Mouse (Mus musculus): ENCODE measurements around the gene Fcrla. TPM values are rescaled to one million over a fixed set of nuclear protein-coding genes. Genes with fewer than 3 reads are reported as not detected.
"Not testable (repeated sequence)": the region's sequence is repeated elsewhere in the genome, so short reads cannot be mapped to it uniquely, and the experiment has no call there.

Gene Fcrla
- total RNA-seq (2021) (under 1 TPM; 0.39 to 0.89 TPM), polyA plus RNA-seq (2012; rRNA removed) (1.9 and 2.2 TPM in 2 replicates)
- long read RNA-seq: 0 reads

DNA sequence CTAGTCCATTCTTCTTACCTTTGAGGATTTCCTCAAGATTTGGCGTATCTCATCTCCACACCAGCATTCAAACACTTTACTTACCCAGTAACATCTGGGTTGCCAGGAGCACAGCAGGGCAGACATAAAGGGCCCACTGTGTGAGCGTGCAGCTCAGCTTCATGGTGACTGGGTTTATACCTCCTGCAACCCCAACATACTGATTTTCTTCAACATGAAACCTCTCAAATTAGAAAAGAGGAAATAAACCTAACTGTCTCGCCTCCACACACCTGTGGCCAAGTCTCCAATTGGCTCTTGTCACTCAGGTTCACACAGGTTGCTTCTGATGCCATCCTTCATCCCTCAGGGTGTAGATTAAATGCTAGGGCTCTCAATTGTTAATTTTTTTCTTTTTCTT is at the start of gene Fcrla:
Gene Fcrla (minus strand): TSS at position 206 of the 400 bp plus-strand sequence.
- TF ChIP-seq POLR2A (IDR thresholded peaks at IDR 0.05; ENCODE audit: insufficient read depth, low read depth, low read length) (no peak), EP300 (IDR thresholded peaks at IDR 0.05; ENCODE audit: insufficient read depth, low read depth, low read length) (no peak), CTCF (IDR thresholded peaks at IDR 0.05) (no peak)
- H3K36me3 ChIP-seq (ENCODE audit: control insufficient read depth, insufficient read depth, low read length): no peaks in the 10 kb centered on the region
- H3K79me2 ChIP-seq (replicated peaks; ENCODE audit: control insufficient read depth, insufficient read depth, low read length): no peaks in the 10 kb centered on the region
- 88% methylated on average over 3 of the region's 3 CpGs for WGBS
- H3K27ac ChIP-seq: no peak within 1 kb of the TSS
- DNase-seq: no peak
- H3K4me3 ChIP-seq: no peak within 1 kb of the TSS
- no peaks in the 10 kb centered on the region for H3K4me1 ChIP-seq (ENCODE audit: control insufficient read depth, insufficient read depth, low read length)
- no peak within 1 kb of the TSS for H3K9ac ChIP-seq (ENCODE audit: low read depth, low read length)
- intact Hi-C loops (cut with DNase I): no loop called here
- H3K27me3 ChIP-seq (ENCODE audit: control insufficient read depth, insufficient read depth, low read length): no peaks in the 10 kb centered on the region

DNA sequence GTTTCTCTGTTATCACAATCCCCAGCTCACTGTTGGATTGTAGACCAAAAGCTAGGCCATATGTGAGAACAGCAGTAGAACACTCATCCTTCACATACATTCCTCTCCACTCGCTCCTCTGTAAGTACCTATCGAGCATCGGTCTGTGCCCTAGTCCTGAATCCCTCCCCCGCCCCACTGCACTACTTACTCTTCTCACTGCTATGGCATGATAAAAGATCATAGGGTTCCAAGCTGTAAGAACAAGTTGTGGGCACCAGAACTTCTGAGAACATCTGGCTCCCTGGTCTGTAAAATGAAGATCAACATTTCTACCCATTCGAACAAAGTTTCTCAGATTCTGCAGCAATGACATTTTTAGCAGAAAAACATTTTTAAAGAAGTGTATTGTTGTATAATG is 49.1 kb upstream of the Fcrla start, which contains the start of gene Fcgr2b:
Gene Fcgr2b (minus strand): TSS at position 101 of the 400 bp plus-strand sequence.
- Histone ChIP-seq H3K36me3 (ENCODE audit: control insufficient read depth, insufficient read depth, low read length) (no peaks in the 10 kb centered on the region), H3K27ac (0 out of 2 replicates have a peak within 1 kb of the TSS, but pooled peaks have one; percentile 12), H3K27me3 (ENCODE audit: control insufficient read depth, insufficient read depth, low read length) (no peaks in the 10 kb centered on the region; the same call in 1 of the 2 replicates), H3K4me3 (no peak within 1 kb of the TSS), H3K4me1 (ENCODE audit: control insufficient read depth, insufficient read depth, low read length) (no peaks in the 10 kb centered on the region), H3K79me2 (replicated peaks; ENCODE audit: control insufficient read depth, insufficient read depth, low read length) (no peaks in the 10 kb centered on the region), H3K9ac (ENCODE audit: low read depth, low read length) (peak within 1 kb of the TSS; percentile 49; the same call in 1 of the 2 replicates)
- no peak for TF ChIP-seq EP300 (IDR thresholded peaks at IDR 0.05; ENCODE audit: insufficient read depth, low read depth, low read length)
- no peak for TF ChIP-seq POLR2A (IDR thresholded peaks at IDR 0.05; ENCODE audit: insufficient read depth, low read depth, low read length)
- no peak for TF ChIP-seq CTCF (IDR thresholded peaks at IDR 0.05)
- intact Hi-C loops (cut with DNase I): no loop called here
- no peak for DNase-seq
- WGBS: 82% methylated on average over 5 of the region's 5 CpGs

- Histone ChIP-seq H3K4me3 (no peak overlapping the region), H3K27ac (0 out of 2 replicates have a peak overlapping the region, but pooled peaks have one; percentile 12), H3K9ac (ENCODE audit: low read depth, low read length) (peak overlapping the region; percentile 49; the same call in 1 of the 2 replicates), H3K79me2 (replicated peaks; ENCODE audit: control insufficient read depth, insufficient read depth, low read length) (no peaks in the 10 kb centered on the region), H3K36me3 (ENCODE audit: control insufficient read depth, insufficient read depth, low read length) (no peaks in the 10 kb centered on the region), H3K27me3 (ENCODE audit: control insufficient read depth, insufficient read depth, low read length) (no peaks in the 10 kb centered on the region; the same call in 1 of the 2 replicates), H3K4me1 (ENCODE audit: control insufficient read depth, insufficient read depth, low read length) (no peaks in the 10 kb centered on the region)
- peak; percentile 28 to 42 for DNase-seq
- 56% methylated on average over 7 of the region's 7 CpGs for WGBS
- intact Hi-C loops (cut with DNase I): no loop called here
- TF ChIP-seq CTCF (IDR thresholded peaks at IDR 0.05) (no peak), POLR2A (IDR thresholded peaks at IDR 0.05; ENCODE audit: insufficient read depth, low read depth, low read length) (peak; percentile 56; the same call in 1 of the 2 replicates)
Measured at GRCm38 (mm10) chr1:170975751-170976161, 48.4 kb upstream of the Fcrla start.

DNA sequence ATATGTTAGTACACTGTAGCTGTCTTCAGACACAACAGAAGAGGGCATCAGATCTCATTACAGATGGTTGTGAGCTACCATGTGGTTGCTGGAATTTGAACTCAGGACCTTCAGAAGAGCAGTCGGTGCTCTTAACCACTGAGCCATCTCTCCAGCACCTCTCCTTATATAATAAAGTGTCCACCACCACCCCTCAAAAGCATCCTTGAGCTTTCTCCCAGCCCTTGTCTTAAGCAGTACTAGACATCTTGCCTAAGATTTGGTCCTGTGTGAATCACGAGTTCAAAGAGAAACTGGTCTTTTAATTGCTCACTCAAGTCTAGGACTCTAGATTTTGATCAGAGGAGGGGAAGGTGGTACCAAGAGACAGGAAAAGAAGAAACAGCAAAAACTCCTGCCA is 48.0 kb upstream of the Fcrla start:
- H3K9ac ChIP-seq (ENCODE audit: low read depth, low read length); H3K36me3 ChIP-seq (ENCODE audit: control insufficient read depth, insufficient read depth, low read length); H3K4me3 ChIP-seq; DNase-seq; H3K27me3 ChIP-seq (ENCODE audit: control insufficient read depth, insufficient read depth, low read length); H3K79me2 ChIP-seq (replicated peaks; ENCODE audit: control insufficient read depth, insufficient read depth, low read length); intact Hi-C loops (cut with DNase I); H3K4me1 ChIP-seq (ENCODE audit: control insufficient read depth, insufficient read depth, low read length); H3K27ac ChIP-seq: not testable (repeated sequence)
- WGBS: 75% methylated on average over 2 of the region's 2 CpGs

GRCm38 (mm10) chr1:170974736-170975135 is 47.4 kb upstream of the Fcrla start:
- TF ChIP-seq POLR2A (IDR thresholded peaks at IDR 0.05; ENCODE audit: insufficient read depth, low read depth, low read length) (no peak), CTCF (IDR thresholded peaks at IDR 0.05) (no peak), EP300 (IDR thresholded peaks at IDR 0.05; ENCODE audit: insufficient read depth, low read depth, low read length) (no peak)
- H3K27me3 ChIP-seq (ENCODE audit: control insufficient read depth, insufficient read depth, low read length): no peaks in the 10 kb centered on the region; the same call in 1 of the 2 replicates
- H3K79me2 ChIP-seq (replicated peaks; ENCODE audit: control insufficient read depth, insufficient read depth, low read length): no peaks in the 10 kb centered on the region
- intact Hi-C loops (cut with DNase I): no loop called here
- no peak overlapping the region for H3K27ac ChIP-seq
- H3K36me3 ChIP-seq (ENCODE audit: control insufficient read depth, insufficient read depth, low read length): no peaks in the 10 kb centered on the region
- no peak for DNase-seq
- H3K9ac ChIP-seq (ENCODE audit: low read depth, low read length): no peak overlapping the region
- H3K4me3 ChIP-seq: no peak overlapping the region
- H3K4me1 ChIP-seq (ENCODE audit: control insufficient read depth, insufficient read depth, low read length): no peaks in the 10 kb centered on the region
- 85% methylated on average over 2 of the region's 2 CpGs for WGBS

- no peaks in the 10 kb centered on the region for H3K79me2 ChIP-seq (replicated peaks; ENCODE audit: control insufficient read depth, insufficient read depth, low read length)
- intact Hi-C loops (cut with DNase I): no loop called here
- WGBS: 70% methylated on average over 8 of the region's 8 CpGs
- H3K36me3 ChIP-seq (ENCODE audit: control insufficient read depth, insufficient read depth, low read length): no peaks in the 10 kb centered on the region
- H3K4me1 ChIP-seq (ENCODE audit: control insufficient read depth, insufficient read depth, low read length): no peaks in the 10 kb centered on the region
- H3K27ac ChIP-seq: no peak overlapping the region
- H3K27me3 ChIP-seq (ENCODE audit: control insufficient read depth, insufficient read depth, low read length): no peaks in the 10 kb centered on the region; the same call in 1 of the 2 replicates
- no peak for DNase-seq
- H3K4me3 ChIP-seq: no peak overlapping the region
- TF ChIP-seq POLR2A (IDR thresholded peaks at IDR 0.05; ENCODE audit: insufficient read depth, low read depth, low read length) (no peak), EP300 (IDR thresholded peaks at IDR 0.05; ENCODE audit: insufficient read depth, low read depth, low read length) (no peak), CTCF (IDR thresholded peaks at IDR 0.05) (no peak)
- no peak overlapping the region for H3K9ac ChIP-seq (ENCODE audit: low read depth, low read length)
Measured at GRCm38 (mm10) chr1:170974171-170974570, 46.8 kb upstream of the Fcrla start.

All from heart, adult 2 months (tissue).